Mouse (Mus musculus) liver, embryonic 14.5 days (tissue): ENCODE measurements around the gene Prmt7.

Source experiments
- CTCF ChIP-seq: IDR thresholded peaks from 2 replicates; pipeline ENCODE4 v1.5.1; 2016; ENCODE audit warnings: antibody characterized with exemption, low read depth, control low read depth
- EP300 ChIP-seq: IDR thresholded peaks from 2 replicates; pipeline ENCODE4 v1.6.1; 2016; ENCODE audit warnings: antibody characterized with exemption, low read depth

- TF ChIP-seq CTCF (no peak), EP300 (no peak)
These were observed 70.1 kb downstream of the Prmt7 start for GRCm38 (mm10) chr8:106280844-106281243.
